Mouse (Mus musculus): Measurements from ENCODE around the gene Ccna1.

Gene Ccna1

DNA sequence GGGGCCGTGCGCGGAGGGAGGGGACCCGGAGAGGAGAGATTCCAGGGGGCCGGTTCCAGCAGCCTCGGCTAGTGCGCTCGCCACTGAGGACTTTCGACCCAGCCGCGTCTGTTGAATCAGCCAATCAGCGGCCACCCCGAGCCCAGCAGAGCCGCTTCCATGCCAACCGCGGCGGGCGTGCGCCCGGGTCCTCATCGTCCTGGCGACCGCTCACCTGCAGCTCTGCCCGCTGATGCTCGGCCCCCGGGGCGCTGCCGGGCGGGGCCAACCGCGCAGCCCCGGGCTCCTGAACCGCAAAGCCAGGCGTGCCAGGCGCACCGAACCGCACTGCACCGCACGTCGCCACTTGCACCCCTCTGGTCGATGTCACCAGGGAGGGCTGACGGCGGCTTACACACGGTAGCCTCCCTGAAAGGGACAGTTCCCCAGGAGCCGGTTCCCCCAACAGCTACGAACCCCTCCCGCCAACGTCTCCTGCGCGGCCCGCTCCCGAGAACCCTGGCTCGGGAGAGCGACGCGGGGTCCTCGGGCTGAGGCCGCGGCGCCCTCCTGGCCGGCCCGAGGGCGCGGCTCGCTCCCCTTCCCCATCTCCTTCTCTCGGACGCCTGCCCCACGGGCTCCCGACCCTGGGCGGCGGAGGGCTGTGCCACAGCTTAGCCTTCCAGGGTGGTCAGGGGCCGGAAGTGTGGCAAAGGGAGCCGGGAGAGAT, at the start of gene Ccna1:
Gene Ccna1 (minus strand): TSS at position 464 of the 709 bp plus-strand sequence.
- WGBS: 1% methylated on average over 71 of the region's 73 CpGs

- 85% methylated on average over 11 of the region's 11 CpGs for WGBS
Observed at GRCm38 (mm10) chr3:55098990-55099389, 43.7 kb upstream of the Ccna1 start.

GRCm38 (mm10) chr3:55098014-55098413, 42.7 kb upstream of the Ccna1 start:
- 75% methylated on average over 2 of the region's 2 CpGs for WGBS

- WGBS: 76% methylated on average over 2 of the region's 2 CpGs
Observed at GRCm38 (mm10) chr3:55097186-55097585, 41.9 kb upstream of the Ccna1 start.

- WGBS: 60% methylated on average over 2 of the region's 2 CpGs
Observed at GRCm38 (mm10) chr3:55096655-55097005, 41.3 kb upstream of the Ccna1 start.

DNA sequence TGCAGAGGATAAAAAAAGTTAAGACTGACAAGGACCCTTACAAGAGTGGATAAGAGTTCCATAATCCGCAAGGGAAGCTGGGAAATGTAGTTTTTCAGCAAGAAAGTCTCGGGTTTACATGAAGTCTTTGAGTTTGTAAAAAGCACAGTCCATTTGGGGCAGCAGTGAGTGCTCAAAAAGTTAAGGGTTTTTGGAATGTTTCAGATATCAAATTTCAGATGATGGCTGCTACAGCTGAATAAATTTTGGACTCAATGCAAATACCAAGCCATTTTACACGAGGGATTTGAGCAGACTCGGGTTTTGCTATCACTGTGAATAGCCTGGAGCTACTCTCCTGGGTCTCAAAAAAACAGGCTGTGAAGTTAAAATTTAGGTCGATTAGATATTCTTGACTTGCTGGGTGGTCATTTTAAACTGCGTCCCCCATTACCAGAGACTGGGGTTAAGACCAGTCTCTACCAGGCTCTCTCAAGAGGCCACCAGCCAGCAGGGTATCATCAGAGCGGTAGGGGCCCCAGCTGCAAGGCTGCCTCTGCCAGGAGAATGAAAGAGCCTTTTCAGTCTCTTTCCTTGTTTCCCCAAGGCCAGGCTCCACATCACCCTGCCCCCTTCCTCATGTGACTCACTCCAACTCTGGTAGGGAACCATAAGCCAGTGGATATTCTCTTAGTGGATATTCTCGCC, 40.8 kb upstream of the Ccna1 start:
- 35% methylated on average over 8 of the region's 8 CpGs for WGBS

- WGBS: 76% methylated on average over 1 of the region's 1 CpGs
Observed at GRCm38 (mm10) chr3:55093161-55093560, 37.9 kb upstream of the Ccna1 start.

DNA sequence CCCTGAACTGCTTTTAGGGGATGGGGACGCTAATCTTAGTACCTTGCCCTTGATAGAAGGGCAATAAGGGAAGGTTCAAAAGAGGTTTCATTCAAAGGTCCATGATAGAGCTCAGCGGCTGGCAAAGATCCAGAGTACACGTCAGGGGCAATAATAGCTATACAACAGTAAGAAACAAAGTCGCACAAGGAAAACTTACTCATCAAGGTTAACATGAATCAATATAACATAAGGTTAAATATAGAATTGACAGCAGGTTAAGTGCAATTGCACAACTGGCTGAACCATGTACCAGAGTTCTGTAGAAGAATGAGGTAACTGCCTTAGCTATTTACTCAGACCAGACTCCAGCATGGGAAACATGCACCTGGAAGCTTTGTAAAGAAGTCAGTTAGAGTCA, 34.0 kb upstream of the Ccna1 start:
- WGBS: 73% methylated on average over 4 of the region's 4 CpGs

- WGBS: 77% methylated on average over 3 of the region's 3 CpGs
Observed at GRCm38 (mm10) chr3:55088843-55089242, 33.5 kb upstream of the Ccna1 start.

DNA sequence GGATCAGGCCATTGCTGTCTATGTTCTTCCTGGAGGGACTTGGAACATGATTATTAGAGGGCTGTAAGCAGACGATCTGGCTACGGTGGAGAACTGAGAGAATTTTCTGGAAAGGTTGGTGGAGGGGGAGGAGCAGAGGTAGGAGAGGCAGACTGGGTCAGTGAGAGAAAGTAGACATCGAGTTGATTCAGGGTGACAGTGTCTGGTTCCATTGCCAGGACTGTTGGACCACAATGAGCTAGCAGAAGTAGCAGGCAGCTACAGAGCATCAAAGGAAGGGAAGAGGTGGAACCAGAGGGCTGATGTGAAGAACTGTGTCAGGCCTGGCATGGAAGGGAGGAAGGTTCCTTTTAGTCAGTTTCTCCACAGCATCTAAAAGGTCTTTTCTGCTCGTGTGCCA, 33.1 kb upstream of the Ccna1 start:
- 62% methylated on average over 4 of the region's 4 CpGs for WGBS

DNA sequence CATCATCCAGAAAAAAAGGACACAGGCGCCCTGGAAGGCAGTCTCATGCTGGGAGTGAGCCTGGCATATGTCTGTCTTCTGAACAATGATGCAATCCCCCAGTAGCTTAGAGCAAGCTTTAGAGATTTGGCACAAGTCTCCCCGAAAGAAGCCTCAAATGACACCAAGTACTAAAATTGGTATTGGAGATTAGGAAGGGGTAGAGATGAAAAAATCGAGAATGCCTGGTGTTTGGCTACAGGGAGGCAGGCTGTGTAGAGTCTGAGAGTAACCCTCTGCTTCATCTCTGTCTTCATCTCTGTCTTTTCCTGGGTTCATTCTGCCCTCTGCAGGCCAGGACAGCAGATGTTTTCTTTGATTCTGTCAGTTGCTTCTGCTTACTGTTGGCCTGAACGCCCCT, 32.1 kb upstream of the Ccna1 start:
- WGBS: 46% methylated on average over 4 of the region's 4 CpGs

GRCm38 (mm10) chr3:55086948-55087347, 31.6 kb upstream of the Ccna1 start:
- 67% methylated on average over 5 of the region's 5 CpGs for WGBS

DNA sequence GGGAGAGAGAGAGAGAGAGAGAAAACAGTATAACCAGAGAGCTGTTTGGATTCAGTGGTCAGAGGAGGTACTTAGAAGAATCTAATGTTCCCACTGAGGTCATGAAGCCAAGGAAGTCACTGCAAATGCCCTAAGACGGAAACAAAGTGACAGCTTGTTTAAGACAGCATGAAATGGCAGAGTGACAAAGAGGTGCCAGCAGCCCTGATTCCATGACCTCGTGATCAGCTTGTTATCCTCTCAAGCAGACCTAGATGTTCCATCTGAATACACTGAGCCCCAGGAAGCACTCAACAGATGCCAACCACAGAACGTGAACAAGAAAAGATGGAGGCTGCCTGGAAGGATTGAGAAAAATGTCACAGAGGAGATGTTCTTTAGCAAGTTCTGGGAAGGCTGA, 30.4 kb upstream of the Ccna1 start:
- 63% methylated on average over 3 of the region's 3 CpGs for WGBS

- 56% methylated on average over 6 of the region's 6 CpGs for WGBS
Observed at GRCm38 (mm10) chr3:55084781-55085180, 29.5 kb upstream of the Ccna1 start.

DNA sequence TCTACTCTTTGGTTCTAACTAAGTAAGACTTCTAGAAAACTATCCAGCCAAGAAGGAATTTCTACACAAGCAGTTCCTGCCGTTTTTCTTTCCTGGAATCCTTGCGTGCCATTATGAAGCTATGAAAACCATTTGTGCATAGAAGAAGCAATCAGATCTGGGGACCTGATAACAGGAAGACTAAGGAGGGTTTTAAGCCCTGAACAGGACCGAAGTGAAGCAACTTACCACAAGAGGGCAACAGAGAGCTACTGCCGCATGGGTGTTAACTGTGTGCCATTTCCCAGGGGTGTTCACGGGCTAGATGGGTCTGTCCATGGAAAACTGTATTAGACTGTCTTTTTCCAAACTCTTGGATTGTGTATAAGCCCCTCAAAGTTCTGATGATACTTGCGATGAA, 24.8 kb upstream of the Ccna1 start:
- 15% methylated on average over 6 of the region's 6 CpGs for WGBS

GRCm38 (mm10) chr3:55079619-55080018, 24.3 kb upstream of the Ccna1 start:
- 72% methylated on average over 8 of the region's 8 CpGs for WGBS

- 70% methylated on average over 6 of the region's 6 CpGs for WGBS
Observed at GRCm38 (mm10) chr3:55078233-55078632, 22.9 kb upstream of the Ccna1 start.

GRCm38 (mm10) chr3:55075294-55075648, 20.0 kb upstream of the Ccna1 start:
- 52% methylated on average over 3 of the region's 3 CpGs for WGBS

GRCm38 (mm10) chr3:55074576-55075293, 19.4 kb upstream of the Ccna1 start:
- WGBS: 70% methylated on average over 6 of the region's 6 CpGs

DNA sequence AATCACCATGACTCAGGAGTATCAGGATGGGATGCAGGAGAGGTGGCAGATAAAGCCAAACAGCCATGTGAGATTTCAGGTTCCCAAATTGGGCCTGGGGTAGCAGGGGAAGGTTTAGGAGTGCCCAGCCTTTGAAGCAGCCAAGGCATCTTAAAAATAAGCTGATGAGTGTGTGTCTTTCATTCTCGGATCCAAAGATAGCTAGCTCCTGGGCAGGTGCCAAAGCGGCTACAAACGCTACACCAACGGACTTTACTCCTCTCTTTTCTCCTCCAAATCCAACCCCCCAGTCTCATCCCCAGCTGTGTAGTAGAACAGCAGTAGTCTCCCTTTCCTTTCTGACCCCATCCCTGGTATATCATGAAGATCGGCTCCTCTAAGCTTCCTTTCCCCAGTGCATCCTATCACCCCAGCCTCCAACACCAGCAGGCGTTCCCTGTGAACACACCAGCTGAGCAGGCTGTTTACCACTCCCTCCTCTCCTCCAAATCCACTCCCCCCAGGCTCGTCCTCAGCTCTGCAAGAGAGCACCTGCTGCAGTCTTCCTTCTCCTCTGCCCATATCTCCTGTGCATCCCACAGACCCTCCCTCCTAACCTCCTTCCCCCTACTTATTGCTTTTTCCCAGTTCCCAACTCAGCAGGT, 12.6 kb upstream of the Ccna1 start:
- WGBS: 24% methylated on average over 7 of the region's 7 CpGs

DNA sequence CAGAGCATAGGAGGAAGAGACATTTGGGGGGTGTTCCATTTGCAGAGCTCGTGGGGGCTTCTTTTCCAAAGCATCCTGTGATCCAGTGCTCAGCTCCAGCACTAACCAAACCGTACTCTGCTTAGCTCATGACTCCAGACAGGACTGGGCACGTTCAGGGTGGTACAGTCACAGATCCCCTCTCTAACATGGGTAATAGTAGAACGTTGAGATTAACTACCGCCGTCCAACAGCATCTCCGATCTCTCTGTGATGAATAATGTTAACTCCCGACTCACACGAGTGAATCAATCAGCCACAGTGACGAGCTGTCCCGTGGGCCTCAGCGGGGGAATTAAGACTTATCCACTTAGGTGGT, 11.3 kb upstream of the Ccna1 start:
- 79% methylated on average over 12 of the region's 12 CpGs for WGBS

Data from cerebral cortex, adult 2 months (tissue).